Comparison of ENCODE assay signal across 16 mouse cellular contexts in the genomic region with DNA sequence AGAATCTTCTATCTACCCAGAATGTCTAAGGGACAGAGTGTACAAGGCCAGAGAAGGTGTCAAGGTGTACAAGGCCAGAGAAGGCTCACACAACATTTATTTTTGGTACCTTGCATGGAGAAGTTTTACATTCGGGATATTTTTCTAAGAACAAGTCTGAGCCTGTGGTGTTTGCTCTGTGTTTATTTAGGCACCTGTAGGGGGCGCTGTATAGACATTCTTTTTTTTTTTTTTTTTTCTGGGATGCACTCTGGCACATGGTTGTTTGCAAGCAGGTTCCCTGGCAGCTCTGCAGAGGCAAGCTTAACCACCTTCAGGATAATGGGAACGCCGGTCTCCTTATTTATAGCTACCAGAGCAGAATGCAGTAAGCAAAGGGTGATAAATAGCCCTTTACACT.
DNase-seq lines count a peak whose midpoint lies in the region; ATAC-seq and TF ChIP-seq lines count a peak whose summit lies in the region.
"Had no signal": no experiment of that assay in that cellular context is flagged by ENCODE, and none has a peak within 500 bp of the region (broad histone marks: within the 10 kb centered on the region; RNA-seq: fewer than 3 reads in every experiment).

No protein-coding gene starts in this region.

- no peak for ATAC-seq in hindbrain, embryonic 12.5 days (ENCODE audit: low FRiP score)
- no peak for ATAC-seq in hindbrain, embryonic 11.5 days (ENCODE audit: low FRiP score)
- ATAC-seq in lung, embryonic 16.5 days (ENCODE audit: low read depth) = peak; percentile 13; the same call in 1 of the 2 replicates
- no peak for ATAC-seq in inflammation-experienced regulatory T-cells, adult 6 months
- ATAC-seq: forebrain, embryonic 14.5 days had no signal

- no peaks in the 10 kb centered on the region for H3K9me3 ChIP-seq in hindbrain, embryonic 12.5 days (replicated peaks)
- no peaks in the 10 kb centered on the region for H3K9me3 ChIP-seq in hindbrain, embryonic 11.5 days (ENCODE audit: control insufficient read depth, low read length)
- no peaks in the 10 kb centered on the region for H3K9me3 ChIP-seq in lung, embryonic 16.5 days (ENCODE audit: control insufficient read depth, low read length)
- no peaks in the 10 kb centered on the region for H3K9me3 ChIP-seq in ES-E14 (ENCODE audit: control insufficient read depth, insufficient read depth, low read depth, low read length)
- H3K9me3 ChIP-seq: limb, embryonic 13.5 days; midbrain, embryonic 10.5 days had no signal

- peaks cover 14% of the 10 kb centered on the region for H3K4me1 ChIP-seq in hindbrain, embryonic 12.5 days
- no peaks in the 10 kb centered on the region; the same call in 1 of the 2 replicates for H3K4me1 ChIP-seq in hindbrain, embryonic 11.5 days (replicated peaks; ENCODE audit: control insufficient read depth, insufficient read depth, low read length)
- peaks cover 15% of the 10 kb centered on the region for H3K4me1 ChIP-seq in lung, embryonic 16.5 days (replicated peaks; ENCODE audit: control insufficient read depth, insufficient read depth, low read length)
- no peaks in the 10 kb centered on the region for H3K4me1 ChIP-seq in ES-E14 (ENCODE audit: control insufficient read depth in 2 of 2, insufficient read depth in 2 of 2, low read length in 2 of 2, poor library complexity in 1 of 2)

- no peak overlapping the region for H3K4me3 ChIP-seq in hindbrain, embryonic 12.5 days
- no peak overlapping the region for H3K4me3 ChIP-seq in hindbrain, embryonic 11.5 days (ENCODE audit: low read depth, low read length)
- H3K4me3 ChIP-seq in lung, embryonic 16.5 days (ENCODE audit: low read length) = no peak overlapping the region
- no peak overlapping the region for H3K4me3 ChIP-seq in ES-E14 (ENCODE audit: insufficient read depth in 1 of 2, low read depth in 1 of 2, low read length in 2 of 2, poor library complexity in 1 of 2, severe bottlenecking in 1 of 2)
- H3K4me3 ChIP-seq: limb, embryonic 13.5 days; midbrain, embryonic 10.5 days had no signal

- H3K4me2 ChIP-seq in hindbrain, embryonic 12.5 days (replicated peaks) = no peak overlapping the region
- no peak overlapping the region for H3K4me2 ChIP-seq in hindbrain, embryonic 11.5 days (replicated peaks; ENCODE audit: low read depth, low read length)
- no peak overlapping the region; the same call in 1 of the 2 replicates for H3K4me2 ChIP-seq in lung, embryonic 16.5 days (ENCODE audit: low read depth, low read length)
- H3K4me2 ChIP-seq: heart, embryonic 11.5 days; limb, embryonic 13.5 days had no signal

- no peak for DNase-seq in hindbrain, embryonic 11.5 days (ENCODE audit: low spot score)
- no peak for DNase-seq in lung, postnatal 14 days
- DNase-seq in ES-E14 (ENCODE audit: low read depth, low spot score) = no peak
- peak; percentile 1 for DNase-seq in induced T-regulatory cell, adult 2 months (ENCODE audit: low read depth)
- DNase-seq in thymus, postnatal 36 days = no peak
- DNase-seq: adrenal gland, postnatal 36 days; heart, postnatal 36 days; kidney, adult 8-10 months; lung, adult 2 months had no signal

- no peaks in the 10 kb centered on the region for H3K36me3 ChIP-seq in hindbrain, embryonic 12.5 days
- no peaks in the 10 kb centered on the region for H3K36me3 ChIP-seq in hindbrain, embryonic 11.5 days (ENCODE audit: control insufficient read depth, insufficient read depth, low read length)
- no peaks in the 10 kb centered on the region for H3K36me3 ChIP-seq in lung, embryonic 16.5 days (ENCODE audit: control insufficient read depth, insufficient read depth, low read length)
- H3K36me3 ChIP-seq in ES-E14 (ENCODE audit: control insufficient read depth, insufficient read depth, low read length, poor library complexity, severe bottlenecking) = no peaks in the 10 kb centered on the region
- H3K36me3 ChIP-seq: limb, embryonic 13.5 days; midbrain, embryonic 10.5 days had no signal

- no peak overlapping the region for H3K9ac ChIP-seq in hindbrain, embryonic 12.5 days
- no peak overlapping the region for H3K9ac ChIP-seq in hindbrain, embryonic 11.5 days (ENCODE audit: low read depth, low read length)
- H3K9ac ChIP-seq in lung, embryonic 16.5 days (ENCODE audit: low read length) = no peak overlapping the region
- no peak overlapping the region for H3K9ac ChIP-seq in ES-E14 (ENCODE audit: insufficient read depth, low read depth, low read length, poor library complexity, severe bottlenecking)
- H3K9ac ChIP-seq: limb, embryonic 13.5 days had no signal

- WGBS in hindbrain, embryonic 12.5 days = 61% methylated on average over 4 of the region's 4 CpGs
- WGBS in hindbrain, embryonic 11.5 days = 65% methylated on average over 4 of the region's 4 CpGs
- 39% methylated on average over 4 of the region's 4 CpGs for WGBS in lung, embryonic 16.5 days

- H3K27ac ChIP-seq in hindbrain, embryonic 12.5 days = 0 out of 2 replicates have a peak overlapping the region, but pooled peaks have one; percentile 7
- H3K27ac ChIP-seq in hindbrain, embryonic 11.5 days (ENCODE audit: low read depth, low read length) = no peak overlapping the region
- H3K27ac ChIP-seq in lung, embryonic 16.5 days (ENCODE audit: low read length) = no peak overlapping the region
- H3K27ac ChIP-seq in ES-E14 (ENCODE audit: insufficient read depth, low read depth, low read length, poor library complexity, severe bottlenecking) = no peak overlapping the region
- H3K27ac ChIP-seq: limb, embryonic 13.5 days; midbrain, embryonic 10.5 days had no signal

- in situ Hi-C loops in ES-E14 (cut with MboI; ENCODE audit: low sequenced_read_pairs in 2 of 2, unreplicated experiment in 2 of 2) = no loop called here

- no peaks in the 10 kb centered on the region for H3K27me3 ChIP-seq in hindbrain, embryonic 12.5 days
- H3K27me3 ChIP-seq in hindbrain, embryonic 11.5 days (ENCODE audit: control insufficient read depth, insufficient read depth, low read length) = no peaks in the 10 kb centered on the region
- H3K27me3 ChIP-seq in lung, embryonic 16.5 days (ENCODE audit: control insufficient read depth, insufficient read depth, low read depth, low read length) = no peaks in the 10 kb centered on the region

TF ChIP-seq in ES-E14, 5 proteins besides CTCF, POLR2A, EP300 and RAD21:
- TF ChIP-seq ZNF384 (IDR thresholded peaks at IDR 0.05; ENCODE audit: low read depth, low read length) = peak; percentile 97
- TF ChIP-seq ZC3H11A (IDR thresholded peaks at IDR 0.05; ENCODE audit: borderline replicate concordance, low read depth, low read length) = no peak
